Mouse (Mus musculus): ENCODE data around the gene Gna12.

DNA sequence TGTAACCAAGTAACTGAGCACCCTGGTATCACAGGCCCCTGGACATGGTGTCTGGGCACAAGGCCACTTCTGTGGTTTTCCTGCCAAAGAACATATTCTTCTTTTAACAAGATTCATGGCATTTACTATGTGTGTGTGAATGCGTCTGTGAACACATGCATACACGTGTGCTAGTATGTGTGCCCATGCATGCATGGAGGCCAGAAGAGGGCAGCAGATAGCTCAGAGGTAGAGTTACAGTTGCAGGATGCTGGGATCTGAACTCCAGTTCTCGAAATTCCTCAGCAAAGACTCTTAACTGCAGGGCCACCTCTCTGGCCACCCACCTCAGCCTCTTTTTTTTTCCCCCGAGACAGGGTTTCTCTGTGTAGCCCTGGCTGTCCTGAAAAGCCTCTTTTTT lies 46.7 kb downstream of the Gna12 start:
- TF ChIP-seq CHD1 (IDR thresholded peaks at IDR 0.05; ENCODE audit: low read depth, low read length) (no peak), MYB (IDR thresholded peaks at IDR 0.05; ENCODE audit: low read depth, low read length) (no peak), CTCF (IDR thresholded peaks at IDR 0.05 in 2 of 3, conservative IDR thresholded peaks at IDR 0.05 in 1 of 3; ENCODE audit: control insufficient read depth in 1 of 3, insufficient read depth in 1 of 3, low read depth in 2 of 3, low read length in 3 of 3, poor library complexity in 1 of 3, severe bottlenecking in 1 of 3) (peak; percentile 25 to 47 (median 30); a peak in 5 of 6 replicates), POLR2A (IDR thresholded peaks at IDR 0.05; ENCODE audit: control insufficient read depth in 1 of 2, insufficient read depth in 1 of 2, low read depth in 1 of 2, low read length in 2 of 2, poor library complexity in 1 of 2) (no peak), TAL1 (IDR thresholded peaks at IDR 0.05; ENCODE audit: low read length) (no peak), MAFK (IDR thresholded peaks at IDR 0.05; ENCODE audit: borderline replicate concordance, low read depth, low read length) (no peak), POLR2AphosphoS5 (IDR thresholded peaks at IDR 0.05; ENCODE audit: borderline replicate concordance, low read depth, low read length) (no peak), TBP (IDR thresholded peaks at IDR 0.05; ENCODE audit: low read depth, low read length) (no peak), KAT2A (conservative IDR thresholded peaks at IDR 0.05; ENCODE audit: low read depth, low read length) (no peak), MYC (IDR thresholded peaks at IDR 0.05; ENCODE audit: low read depth, low read length) (no peak), GATA1 (IDR thresholded peaks at IDR 0.05; ENCODE audit: low read depth, low read length) (no peak), ZNF384 (IDR thresholded peaks at IDR 0.05; ENCODE audit: low read depth, low read length) (no peak)

Data from MEL (cell line).